Mouse (Mus musculus) cerebellum, postnatal 25 days (tissue): ENCODE measurements around the gene Yeats2.

Source experiments
- DNase-seq, 2 experiments: peaks; one replicate each; pipeline ENCODE4 v3.0.0; 2021; ENCODE audit warnings: mixed read lengths in 2 of 2

Yeats2 gene

DNA sequence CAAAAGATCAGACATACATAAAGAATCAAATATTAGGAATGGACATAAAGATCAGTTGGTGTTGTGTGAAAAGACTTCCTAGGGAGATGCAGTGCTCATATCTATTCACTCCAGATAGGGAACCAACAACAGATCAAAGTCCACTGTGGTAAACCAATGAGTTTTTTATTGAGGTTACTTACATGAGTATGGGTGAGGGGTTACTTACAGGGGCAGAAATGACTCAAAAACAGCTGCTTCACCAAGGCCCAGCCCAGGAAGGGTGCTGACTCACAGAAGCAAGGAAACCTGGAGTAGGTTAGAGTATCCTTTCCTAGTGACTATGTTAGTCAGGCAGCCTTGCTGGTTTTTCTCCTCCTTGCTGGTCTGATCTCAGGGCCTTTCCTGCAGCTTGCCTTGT, 51.2 kb downstream of the Yeats2 start:
- DNase-seq: no peak

- DNase-seq: peak in 1 of 2 experiments; percentile 18
Observed at GRCm38 (mm10) chr16:20195546-20195945, 54.7 kb downstream of the Yeats2 start.

GRCm38 (mm10) chr16:20196962-20197361, 56.1 kb downstream of the Yeats2 start:
- no peak for DNase-seq

DNA sequence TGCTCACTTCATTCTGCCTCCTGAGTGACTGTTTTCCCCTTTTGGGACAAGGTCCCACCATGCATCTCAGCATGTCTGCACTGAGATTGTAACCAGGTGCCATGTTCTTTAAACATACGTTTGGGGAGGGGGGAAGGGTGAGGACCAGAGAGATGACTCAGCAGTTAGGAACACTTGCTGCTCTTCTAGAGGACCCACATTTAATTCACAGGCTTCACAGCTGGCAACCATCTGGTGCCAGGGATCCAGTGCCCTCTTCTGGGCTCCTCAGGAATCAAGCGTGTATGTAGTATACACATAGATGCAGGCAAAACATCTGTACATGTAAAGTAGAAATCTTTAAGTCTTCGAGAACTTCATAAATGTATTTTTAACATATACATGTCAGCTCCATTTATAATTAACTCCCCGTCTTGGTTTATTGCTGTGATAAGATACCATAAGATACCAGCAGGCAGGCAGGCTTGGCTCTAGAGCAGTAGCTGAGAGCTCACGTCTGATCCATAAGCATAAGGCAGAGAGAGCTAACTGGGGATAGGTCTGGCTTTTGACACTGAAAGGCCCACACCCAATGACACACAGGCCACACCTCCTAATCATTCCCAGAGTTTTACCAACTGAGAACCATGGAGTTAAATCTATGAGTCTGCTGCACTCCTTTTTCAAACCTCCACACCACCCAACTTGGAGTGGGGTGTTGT, 58.8 kb downstream of the Yeats2 start:
- DNase-seq: no peak

GRCm38 (mm10) chr16:20213591-20214226, 72.8 kb downstream of the Yeats2 start:
- peak; percentile 57 to 71 for DNase-seq

DNA sequence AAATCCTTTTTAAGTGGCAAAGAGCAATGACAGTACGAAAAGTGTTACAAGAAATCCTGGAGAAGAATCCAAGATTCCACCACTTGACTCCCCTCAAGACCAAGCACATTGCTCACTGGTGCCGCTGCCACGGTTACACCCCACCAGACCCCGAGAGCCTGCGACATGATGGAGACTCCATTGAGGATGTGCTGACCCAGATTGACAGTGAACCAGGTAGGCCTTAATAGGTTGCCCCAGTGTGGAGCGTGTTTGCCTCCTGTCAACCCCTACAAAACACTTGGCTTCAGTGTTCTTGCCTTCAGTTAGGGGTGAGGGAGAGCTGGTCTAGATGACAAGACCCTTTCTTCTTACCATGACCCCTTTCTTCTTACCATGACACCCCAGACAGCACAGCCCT, 81.9 kb downstream of the Yeats2 start:
- no peak for DNase-seq

- DNase-seq: no peak
Observed at GRCm38 (mm10) chr16:20226676-20227075, 85.8 kb downstream of the Yeats2 start.

DNA sequence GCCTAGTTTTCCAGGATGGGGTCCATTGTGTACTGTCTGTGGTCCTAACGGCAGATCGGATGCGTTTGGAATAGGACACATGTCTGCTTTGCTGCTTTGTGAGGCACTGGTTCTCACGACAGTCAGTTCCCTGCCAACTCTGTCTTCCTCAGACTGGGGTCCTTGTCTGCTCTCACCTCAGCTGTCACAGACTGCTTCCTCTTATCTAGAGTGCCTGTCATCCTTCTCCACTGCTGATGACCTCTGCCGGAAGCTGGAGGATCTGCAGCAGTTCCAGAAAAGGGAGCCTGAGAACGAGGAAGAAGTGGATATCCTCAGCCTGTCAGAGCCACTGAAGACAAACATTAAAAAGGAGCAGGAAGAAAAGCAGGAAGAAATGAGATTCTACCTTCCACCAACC, 86.6 kb downstream of the Yeats2 start:
- DNase-seq: no peak

DNA sequence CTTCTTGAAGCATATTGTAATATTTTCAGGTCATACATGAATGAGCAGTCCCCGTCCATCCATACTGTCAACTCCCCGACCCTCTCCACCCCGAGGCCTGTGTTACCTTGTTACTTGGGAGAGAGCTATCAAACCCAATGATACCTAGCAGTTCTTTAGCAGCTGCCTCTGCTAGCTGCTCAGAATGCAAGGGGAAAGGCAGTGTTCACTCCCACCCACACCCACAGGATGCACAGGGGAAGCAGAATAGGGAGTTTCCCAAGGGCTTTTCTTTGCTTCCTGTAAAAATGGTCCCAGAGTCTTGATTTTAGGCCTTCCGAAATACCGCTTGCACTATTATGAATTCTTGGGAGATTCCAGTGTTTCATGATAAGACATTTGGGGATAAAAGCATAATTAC, 87.3 kb downstream of the Yeats2 start:
- no peak for DNase-seq

GRCm38 (mm10) chr16:20234406-20234805, 93.5 kb downstream of the Yeats2 start:
- DNase-seq: no peak

- peak; percentile 61 to 63 for DNase-seq
Observed at GRCm38 (mm10) chr16:20237426-20237825, 96.6 kb downstream of the Yeats2 start.

DNA sequence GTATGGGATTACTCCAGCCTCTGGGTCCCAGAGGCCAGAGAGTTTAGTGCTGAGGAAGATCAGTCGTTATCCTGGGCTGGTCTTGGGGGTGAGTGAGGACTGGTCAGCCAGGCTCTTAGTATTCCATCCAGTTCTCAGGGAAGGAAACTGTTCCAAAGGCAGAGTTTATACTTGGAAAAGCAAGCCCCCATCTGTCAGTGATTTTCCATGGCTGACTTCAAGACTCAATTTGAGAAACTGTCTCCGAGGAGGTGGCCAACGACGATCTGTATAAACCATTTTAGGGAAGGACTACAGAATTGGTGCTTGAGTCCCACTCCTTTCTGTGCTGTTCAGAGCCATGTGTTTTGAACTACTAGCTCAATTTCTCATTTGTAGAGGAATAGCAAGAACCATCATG, 97.8 kb downstream of the Yeats2 start:
- peak in 1 of 2 experiments; percentile 11 for DNase-seq

- DNase-seq: peak; percentile 87 to 89
Observed at GRCm38 (mm10) chr16:20240468-20241414, 99.9 kb downstream of the Yeats2 start, which contains the start of gene Map6d1. Map6d1 (minus strand) TSS chr16:20241358.

DNA sequence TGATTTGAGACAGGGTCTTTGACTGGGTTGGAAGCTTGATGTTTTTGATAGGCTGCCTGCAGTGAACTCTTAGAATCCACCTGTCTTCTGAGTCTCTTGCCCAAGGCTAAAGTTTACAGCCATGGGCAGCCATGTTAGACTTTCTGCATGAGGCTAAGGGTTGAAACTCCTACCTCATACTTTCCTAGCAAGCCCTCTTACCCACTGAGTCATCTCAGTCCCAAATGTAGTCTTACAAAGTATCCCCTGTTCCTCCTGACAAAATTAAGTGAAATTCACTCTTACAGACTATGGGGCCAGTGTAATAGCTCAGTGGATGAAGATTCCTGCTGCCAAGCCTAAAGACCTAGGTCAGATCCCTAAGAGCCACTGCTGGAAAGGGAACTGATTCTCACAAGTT, 106.2 kb downstream of the Yeats2 start:
- no peak for DNase-seq

DNA sequence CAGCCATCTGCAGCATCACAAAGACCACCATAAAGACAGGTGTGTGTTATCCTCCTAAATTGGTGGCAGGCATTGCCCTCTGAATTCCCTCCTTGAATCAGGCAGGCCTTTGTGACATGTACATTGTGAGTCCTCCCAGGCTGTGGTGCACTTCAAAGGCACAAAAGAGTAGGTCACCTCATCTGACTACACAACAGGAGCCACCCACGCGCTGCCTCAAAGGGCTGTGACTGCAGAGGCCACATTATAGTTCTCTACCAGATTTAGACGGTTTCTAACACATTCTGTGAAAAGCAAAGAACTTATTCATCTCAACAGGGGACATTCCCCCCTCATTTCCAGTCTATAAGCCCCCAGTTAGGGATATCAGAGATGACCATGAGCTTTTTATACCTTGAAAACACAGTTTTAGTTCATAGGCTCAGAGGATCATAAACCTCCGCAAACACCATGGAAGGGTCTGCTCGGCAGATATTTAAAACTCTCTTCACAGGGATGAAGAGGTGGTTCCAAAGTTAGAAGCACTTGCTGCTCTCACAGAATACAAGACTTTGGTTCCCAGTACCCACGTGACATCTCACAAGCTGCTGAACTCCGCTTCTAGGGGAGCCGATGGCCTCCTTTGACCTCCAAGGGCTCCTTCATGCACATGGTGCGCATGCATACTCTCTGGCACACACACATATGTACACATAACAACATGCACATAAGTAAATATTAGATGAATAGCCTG, 107.7 kb downstream of the Yeats2 start:
- no peak for DNase-seq

DNA sequence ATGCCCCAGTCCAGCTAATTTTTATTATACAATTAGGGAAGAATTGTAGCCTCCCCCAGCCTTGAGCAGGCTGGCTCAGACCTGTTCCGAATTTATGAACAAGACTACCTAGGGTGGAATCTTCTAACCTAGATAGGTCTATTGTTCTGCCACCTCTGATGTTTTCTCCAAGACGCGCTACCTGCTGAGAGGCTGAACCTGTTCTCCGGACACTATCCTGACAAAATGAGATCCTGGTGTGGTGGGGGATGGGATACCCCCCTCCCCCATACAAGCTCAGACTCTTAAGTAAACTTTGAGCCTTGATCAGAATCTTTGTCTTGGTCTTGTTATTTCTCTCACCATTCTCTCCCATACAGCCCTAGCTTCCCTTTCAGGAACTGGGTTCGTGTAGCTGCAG, 117.1 kb downstream of the Yeats2 start:
- no peak for DNase-seq

- no peak for DNase-seq
Observed at GRCm38 (mm10) chr16:20265089-20265488, 124.2 kb downstream of the Yeats2 start.

DNA sequence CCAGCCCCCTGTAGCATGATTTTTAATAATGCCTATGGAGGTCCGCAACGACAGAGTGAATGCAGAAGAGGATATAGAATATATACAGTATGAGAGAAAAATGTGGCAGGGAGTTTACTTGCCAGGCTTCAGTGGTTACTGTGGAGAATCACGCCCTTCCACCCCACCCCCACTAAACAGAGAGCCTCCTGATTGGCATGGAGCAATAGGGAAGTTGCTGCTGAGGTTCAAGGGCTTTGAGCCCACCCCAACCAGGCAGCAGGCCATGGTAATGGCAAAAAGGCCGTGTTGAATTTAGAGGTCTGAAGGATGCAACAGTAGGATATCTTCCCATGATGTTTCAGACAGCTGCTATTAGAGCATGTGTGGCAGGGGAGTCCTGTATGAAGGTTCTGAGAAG, 130.5 kb downstream of the Yeats2 start:
- DNase-seq: no peak

- DNase-seq: no peak
Observed at GRCm38 (mm10) chr16:20272994-20273393, 132.1 kb downstream of the Yeats2 start.

DNA sequence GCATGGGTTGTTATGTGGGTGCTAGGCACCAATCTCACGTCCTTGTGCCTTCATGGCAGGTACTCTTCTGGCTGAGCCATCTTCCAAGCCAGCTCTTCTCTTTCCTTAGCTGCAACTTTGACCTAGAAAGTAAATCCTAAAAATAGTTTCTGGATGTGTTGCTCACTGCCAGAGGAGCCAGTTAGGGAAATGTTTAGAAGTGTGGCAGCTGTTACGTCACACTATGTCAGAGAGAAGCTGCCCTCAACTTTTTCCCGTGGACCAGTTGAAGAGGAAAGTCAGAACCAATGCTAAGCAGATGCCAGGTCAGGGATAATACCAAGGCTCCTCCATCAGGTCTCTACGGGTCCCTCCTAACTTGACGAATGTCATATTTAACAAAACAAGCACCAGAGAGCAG, 138.5 kb downstream of the Yeats2 start:
- no peak for DNase-seq

DNA sequence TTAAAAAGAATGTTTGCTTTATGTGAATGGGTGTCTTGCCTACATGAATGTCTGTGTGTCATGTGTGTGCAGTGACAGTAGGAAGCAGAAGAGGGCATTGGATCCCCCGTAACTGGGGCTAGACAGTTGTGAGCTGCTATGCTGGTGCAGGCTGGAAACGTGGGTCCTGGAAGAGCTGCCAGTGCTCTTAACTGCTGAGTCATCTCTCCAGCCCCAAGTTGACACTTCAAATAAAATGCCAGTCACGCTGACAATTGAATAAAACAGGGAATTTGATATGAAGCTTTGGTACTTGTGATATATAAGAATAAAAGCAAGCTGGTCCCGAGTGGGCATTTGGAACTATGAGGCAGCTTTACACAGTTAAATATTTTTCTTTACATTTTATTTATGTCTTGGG, 139.4 kb downstream of the Yeats2 start:
- no peak for DNase-seq
